15 mouse cellular contexts compared by ENCODE assay signal in the genomic region with DNA sequence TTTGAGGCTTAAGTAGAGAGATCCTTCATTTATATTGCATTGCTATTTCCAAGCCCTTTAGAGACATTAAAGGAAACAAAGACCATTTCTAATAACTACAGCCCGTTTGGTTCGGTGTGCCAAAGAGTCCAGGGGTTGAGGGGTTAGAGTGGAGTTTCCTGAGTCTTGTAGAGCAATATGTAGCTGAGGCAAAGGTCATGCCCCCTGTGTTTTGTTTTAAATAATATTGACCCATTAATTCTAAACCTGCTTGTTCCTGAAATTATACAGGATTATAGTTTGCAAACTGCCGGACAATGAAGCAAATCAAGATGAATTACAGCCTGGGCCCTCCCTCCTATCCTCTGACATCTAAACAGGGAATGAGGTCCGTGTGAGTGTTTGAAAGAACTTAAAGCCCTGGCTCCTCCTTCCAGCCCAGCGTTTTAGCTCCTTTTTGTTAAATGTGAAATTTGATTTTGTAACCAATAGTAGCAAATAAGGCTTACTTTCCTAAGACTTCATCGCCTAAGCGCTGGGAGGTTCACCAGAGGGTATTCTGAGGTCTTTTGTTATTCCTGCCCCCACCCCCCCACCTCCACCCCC. TPM values are rescaled to one million over a fixed set of nuclear protein-coding genes. Genes with fewer than 3 reads are reported as not detected.
DNase-seq lines count a peak whose midpoint lies in the region; ATAC-seq and TF ChIP-seq lines count a peak whose summit lies in the region.
"Had no signal": no experiment of that assay in that cellular context is flagged by ENCODE, and none has a peak within 500 bp of the region (broad histone marks: within the 10 kb centered on the region; RNA-seq: fewer than 3 reads in every experiment).

No protein-coding gene starts in this region.

- no peak for TF ChIP-seq POLR2A in myocyte (IDR thresholded peaks at IDR 0.05; ENCODE audit: insufficient read length, low read depth)

- no peaks in the 10 kb centered on the region for H3K36me3 ChIP-seq in heart, postnatal 0 days (replicated peaks; ENCODE audit: control insufficient read depth, insufficient read depth, low read length)
- no peaks in the 10 kb centered on the region for H3K36me3 ChIP-seq in myocyte (ENCODE audit: control insufficient read depth, insufficient read depth)

- H3K4me1 ChIP-seq in heart, postnatal 0 days (ENCODE audit: control insufficient read depth, insufficient read depth) = no peaks in the 10 kb centered on the region

- POLR2A ChIA-PET in Patski (lab: Charles Lee) = interaction anchor here (1.2 to 17.0 kb wide), 3 partner anchors 8 to 871 kb away, joined by 3 to 623 read pairs (median 4); partner anchors contain the start of gene Pitx2

- no peak overlapping the region for H3K27ac ChIP-seq in heart, postnatal 0 days (ENCODE audit: low read depth)
- no peak overlapping the region for H3K27ac ChIP-seq in layer of hippocampus, adult 2 months

- intact Hi-C loops in heart, postnatal 25 days (cut with DNase I) = no loop called here

- no peak for DNase-seq in heart, postnatal 0 days (ENCODE audit: low spot score)
- no peak for DNase-seq in heart, postnatal 25 days (ENCODE audit: low spot score)
- peak; percentile 58 for DNase-seq in Patski (ENCODE audit: low read depth, low spot score)
- peak; percentile 51 for DNase-seq in embryo, embryonic 11 days
- no peak for DNase-seq in adrenal gland, postnatal 4 days (ENCODE audit: low spot score in 2 of 2)
- no peak for DNase-seq in layer of hippocampus, adult 2 months (ENCODE audit: low spot score in 2 of 2)
- DNase-seq: adrenal gland, postnatal 36 days; cerebellum, adult 2 months; liver, postnatal 0 days; right cerebral cortex, postnatal 4 days; thymus, postnatal 14 days had no signal

- H3K9me3 ChIP-seq in heart, postnatal 0 days (replicated peaks; ENCODE audit: control insufficient read depth, low read length) = no peaks in the 10 kb centered on the region

- H3K9ac ChIP-seq in heart, postnatal 0 days (replicated peaks; ENCODE audit: low read depth, low read length) = no peak overlapping the region
- H3K9ac ChIP-seq: liver, postnatal 0 days had no signal

- H3ac ChIP-seq in myocyte (ENCODE audit: control insufficient read depth, insufficient read length) = no peak overlapping the region

- TF ChIP-seq CTCF in heart, postnatal 0 days (IDR thresholded peaks at IDR 0.05; ENCODE audit: low read depth) = no peak
- no peak for TF ChIP-seq CTCF in Patski (IDR thresholded peaks at IDR 0.05)
- no peak for TF ChIP-seq CTCF in layer of hippocampus, adult 2 months (conservative IDR thresholded peaks at IDR 0.05)

- 21% methylated on average over 7 of the region's 7 CpGs for WGBS in heart, postnatal 0 days

- H3K4me2 ChIP-seq in heart, postnatal 0 days (ENCODE audit: low read depth, low read length) = peak overlapping the region; percentile 30; the same call in 1 of the 2 replicates
- H3K4me2 ChIP-seq in myocyte (ENCODE audit: low read depth) = peak overlapping the region; percentile 42

- ATAC-seq in heart, postnatal 0 days (ENCODE audit: insufficient read depth, low read depth) = no peak
- ATAC-seq in Patski = no peak
- ATAC-seq: liver, postnatal 0 days had no signal

- peaks cover 92% of the 10 kb centered on the region for H3K27me3 ChIP-seq in heart, postnatal 0 days (ENCODE audit: control insufficient read depth, insufficient read depth, low read length)
- H3K27me3 ChIP-seq in Patski = no peaks in the 10 kb centered on the region
- no peaks in the 10 kb centered on the region for H3K27me3 ChIP-seq in myocyte (ENCODE audit: control insufficient read depth, insufficient read depth, insufficient read length)
- H3K27me3 ChIP-seq: CH12.LX had no signal

- peaks cover 23% of the 10 kb centered on the region for H3K79me2 ChIP-seq in myocyte (ENCODE audit: control insufficient read depth, insufficient read depth)

- TF ChIP-seq EP300 in heart, postnatal 0 days (IDR thresholded peaks at IDR 0.05; ENCODE audit: low read depth) = no peak

- in situ Hi-C loops in Patski (cut with MboI; ENCODE audit: low pct_unique_long_range_greater_than_20kb) = loop anchor here (25.0 kb wide), 1 partner anchor 1383 kb away; the partner anchor contains the start of gene Ap1ar

- H3K4me3 ChIP-seq in heart, postnatal 0 days (ENCODE audit: low read depth, low read length) = peak overlapping the region; percentile 10; the same call in 1 of the 2 replicates
- no peak overlapping the region for H3K4me3 ChIP-seq in myocyte
- H3K4me3 ChIP-seq in layer of hippocampus, adult 2 months = no peak overlapping the region

- CTCF ChIA-PET in Patski (lab: Charles Lee) = interaction anchor here (0.8 to 17.4 kb wide), 5 partner anchors 13 to 872 kb away, joined by 3 to 345 read pairs (median 3); partner anchors contain the start of gene Pitx2

TF ChIP-seq in myocyte, 11 proteins besides CTCF, POLR2A, EP300 and RAD21:
- TF ChIP-seq CEBPB (IDR thresholded peaks at IDR 0.05; ENCODE audit: insufficient read depth, poor library complexity, severe bottlenecking) (no peak), POLR2AphosphoS2 (IDR thresholded peaks at IDR 0.05; ENCODE audit: insufficient read length, low read depth) (no peak), E2F4 (IDR thresholded peaks at IDR 0.05; ENCODE audit: insufficient read depth) (no peak), MYOG (IDR thresholded peaks at IDR 0.05; ENCODE audit: control insufficient read depth in 1 of 3, insufficient read depth in 1 of 3, insufficient read length in 2 of 3, low read depth in 2 of 3) (no peak), SRF (IDR thresholded peaks at IDR 0.05; ENCODE audit: control insufficient read depth, insufficient read length, low read depth) (no peak)

RNA-seq across cellular contexts. Expression of gene Pitx2, which starts 20.5 kb away (rescaled TPM):
- total RNA-seq in heart, postnatal 0 days (2014; rRNA removed; ENCODE audit: low replicate concordance) = 3.9 and 4.1 TPM in 2 replicates
- 11.7 and 13.0 TPM in 2 replicates for polyA plus RNA-seq in heart, postnatal 0 days (2015; fragmentation: Nextera tagmentation; extraction: Ambion mirVana)
- 1 to 10 TPM; 1.3 TPM for total RNA-seq in heart, postnatal 25 days (2021)
- polyA plus RNA-seq in Patski (2021) = 199 TPM
- 35.6 TPM for polyA plus RNA-seq in myocyte (2012; fragmentation: generic; extraction: Trizol)
- 1 to 10 TPM in 1 of 2 experiments, under 1 TPM in 1; 0.53 to 1.5 TPM for total RNA-seq in adrenal gland, postnatal 4 days (2021)
- not detected for total RNA-seq in layer of hippocampus, adult 2 months (2021)
- total RNA-seq: adrenal gland, postnatal 36 days; CH12.LX; left cerebral cortex, postnatal 36 days; megakaryocyte, adult 5-6 weeks had no signal

Comparison
In these comparisons a context has a peak if more than half of its experiments do, and no peak if none do; other contexts are left out.
1. DNase-seq: peak in Patski (single experiment) and embryo, embryonic 11 days (single experiment); none in heart, postnatal 0 days (single experiment), heart, postnatal 25 days (single experiment), adrenal gland, postnatal 4 days (0 of 2) and layer of hippocampus, adult 2 months (0 of 2).